Mouse (Mus musculus): Measurements from ENCODE around the gene Rpl7l1.

- TF ChIP-seq CTCF (IDR thresholded peaks at IDR 0.05; ENCODE audit: borderline replicate concordance, insufficient read depth, low read length), result no peak
- TF ChIP-seq POLR2A (IDR thresholded peaks at IDR 0.05; ENCODE audit: low read depth, low read length), result no peak
Measured at GRCm38 (mm10) chr17:46796743-46797142, 14.3 kb upstream of the Rpl7l1 start.
